Mouse (Mus musculus) fibroblast of lung, adult 2 months (primary cell): ENCODE measurements around the gene Tyw3.

ENCODE experiments used
- DNase-seq: peaks from one replicate; pipeline ENCODE4 v3.0.0-alpha.2; 2011; ENCODE audit warnings: low read depth

Tyw3 gene

GRCm38 (mm10) chr3:154565437-154565836 is 31.5 kb downstream of the Tyw3 start:
- no peak for DNase-seq

GRCm38 (mm10) chr3:154562192-154562591 is 34.7 kb downstream of the Tyw3 start:
- DNase-seq: no peak

GRCm38 (mm10) chr3:154551035-154551411 is 45.9 kb downstream of the Tyw3 start:
- no peak for DNase-seq

GRCm38 (mm10) chr3:154550326-154551034 is 46.4 kb downstream of the Tyw3 start:
- no peak for DNase-seq

GRCm38 (mm10) chr3:154548868-154549301 is 48.0 kb downstream of the Tyw3 start:
- DNase-seq: no peak

- DNase-seq: no peak
These were observed 49.1 kb downstream of the Tyw3 start for GRCm38 (mm10) chr3:154547549-154548426.

- DNase-seq: no peak
These were observed 50.7 kb downstream of the Tyw3 start for GRCm38 (mm10) chr3:154546234-154546633.

- DNase-seq: no peak
These were observed 56.6 kb downstream of the Tyw3 start for GRCm38 (mm10) chr3:154540086-154540911.

GRCm38 (mm10) chr3:154536134-154536533 is 60.8 kb downstream of the Tyw3 start:
- DNase-seq: no peak

- DNase-seq: peak; percentile 0
These were observed 63.7 kb downstream of the Tyw3 start for GRCm38 (mm10) chr3:154533246-154533645.

- no peak for DNase-seq
These were observed 67.9 kb downstream of the Tyw3 start for GRCm38 (mm10) chr3:154528973-154529372.

GRCm38 (mm10) chr3:154526610-154527009 is 70.3 kb downstream of the Tyw3 start:
- DNase-seq: no peak
